Mouse (Mus musculus) spleen, postnatal 10 days (tissue): ENCODE measurements around the gene Dlg5.

Experiments
- DNase-seq, 2 experiments: peaks; one replicate each; pipeline ENCODE4 v3.0.0; 2021 to 2022; ENCODE audit warnings: low spot score in 2 of 2

Dlg5 gene

GRCm38 (mm10) chr14:24132092-24132491 lies 113.6 kb downstream of the Dlg5 start:
- DNase-seq: peak in 1 of 2 experiments; percentile 57

- DNase-seq: peak in 1 of 2 experiments; percentile 57
Observed at GRCm38 (mm10) chr14:24125069-24125468, 120.7 kb downstream of the Dlg5 start.

GRCm38 (mm10) chr14:24124171-24124570 lies 121.5 kb downstream of the Dlg5 start:
- DNase-seq: no peak

GRCm38 (mm10) chr14:24106734-24107133 lies 139.0 kb downstream of the Dlg5 start:
- DNase-seq: no peak

- DNase-seq: no peak
Observed at GRCm38 (mm10) chr14:24098828-24099227, 146.9 kb downstream of the Dlg5 start.

- DNase-seq: no peak
Observed at GRCm38 (mm10) chr14:24094656-24095055, 151.1 kb downstream of the Dlg5 start.

GRCm38 (mm10) chr14:24093221-24093620 lies 152.5 kb downstream of the Dlg5 start:
- DNase-seq: no peak

- DNase-seq: no peak
Observed at GRCm38 (mm10) chr14:24092391-24092790, 153.3 kb downstream of the Dlg5 start.

- DNase-seq: no peak
Observed at GRCm38 (mm10) chr14:24090790-24091189, 154.9 kb downstream of the Dlg5 start.

GRCm38 (mm10) chr14:24089181-24089580 lies 156.5 kb downstream of the Dlg5 start:
- peak in 1 of 2 experiments; percentile 5 for DNase-seq

GRCm38 (mm10) chr14:24087430-24087829 lies 158.3 kb downstream of the Dlg5 start:
- no peak for DNase-seq

GRCm38 (mm10) chr14:24086481-24086880 lies 159.2 kb downstream of the Dlg5 start:
- no peak for DNase-seq
